In the genomic region with DNA sequence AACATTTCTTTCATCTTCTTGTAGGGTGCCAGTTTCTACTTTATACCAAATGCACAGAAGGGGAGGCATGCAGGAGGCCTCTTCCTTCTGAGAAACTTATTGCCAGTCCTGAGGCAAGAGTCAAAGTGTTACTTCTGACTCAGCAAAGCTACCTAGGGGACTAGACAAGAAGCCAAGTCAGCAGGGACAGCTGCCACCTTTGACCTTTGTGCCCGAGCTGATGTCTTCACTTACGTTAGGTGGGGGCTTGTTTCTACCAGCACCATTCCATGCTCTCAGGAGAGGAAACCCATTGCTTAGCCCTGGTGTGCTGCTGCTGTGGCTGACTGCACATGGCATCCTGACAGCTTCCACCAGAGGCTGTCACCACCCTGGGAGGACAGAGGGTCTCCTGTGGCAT, we compare ENCODE assay signal across 16 mouse cellular contexts. TPM values are rescaled to one million over a fixed set of nuclear protein-coding genes. Genes with fewer than 3 reads are reported as not detected.
DNase-seq lines count a peak whose midpoint lies in the region; ATAC-seq lines count a peak whose summit lies in the region.
"Had no signal": no experiment of that assay in that cellular context is flagged by ENCODE, and none has a peak within 500 bp of the region (broad histone marks: within the 10 kb centered on the region; RNA-seq: fewer than 3 reads in every experiment).

No protein-coding gene starts in this region.

- DNase-seq in heart, postnatal 36 days = no peak
- DNase-seq in midbrain, embryonic 10.5 days (ENCODE audit: low spot score) = no peak
- no peak for DNase-seq in midbrain, embryonic 11.5 days (ENCODE audit: low spot score, missing footprints)
- peak; percentile 65 for DNase-seq in kidney, postnatal 14 days
- peak; percentile 81 for DNase-seq in yolk sac, embryonic 10.5 days (ENCODE audit: low spot score)
- DNase-seq in adrenal gland, postnatal 25 days = no peak
- DNase-seq in urinary bladder, postnatal 14 days (ENCODE audit: low spot score) = no peak
- DNase-seq: cerebellum, adult 18-20 months; layer of hippocampus, postnatal 36 days; right cerebral cortex, postnatal 25 days had no signal

- H3K4me2 ChIP-seq in heart, embryonic 12.5 days = no peak overlapping the region
- no peak overlapping the region for H3K4me2 ChIP-seq in midbrain, embryonic 11.5 days
- H3K4me2 ChIP-seq: limb, embryonic 13.5 days had no signal

- no peak overlapping the region for H3K9ac ChIP-seq in heart, embryonic 12.5 days
- no peak overlapping the region for H3K9ac ChIP-seq in midbrain, embryonic 11.5 days (ENCODE audit: low read length)
- H3K9ac ChIP-seq: limb, embryonic 13.5 days had no signal

- peak overlapping the region; percentile 61 for H3K27ac ChIP-seq in heart, embryonic 12.5 days (ENCODE audit: poor library complexity, severe bottlenecking)
- H3K27ac ChIP-seq in midbrain, embryonic 10.5 days (replicated peaks) = peak overlapping the region; percentile 81
- no peak overlapping the region for H3K27ac ChIP-seq in midbrain, embryonic 11.5 days (ENCODE audit: low read depth, low read length)
- H3K27ac ChIP-seq: limb, embryonic 13.5 days had no signal

- H3K36me3 ChIP-seq in heart, embryonic 12.5 days = no peaks in the 10 kb centered on the region
- no peaks in the 10 kb centered on the region for H3K36me3 ChIP-seq in midbrain, embryonic 10.5 days
- no peaks in the 10 kb centered on the region for H3K36me3 ChIP-seq in midbrain, embryonic 11.5 days (ENCODE audit: control insufficient read depth, insufficient read depth, low read length)
- H3K36me3 ChIP-seq: limb, embryonic 13.5 days had no signal

- H3K27me3 ChIP-seq in heart, embryonic 12.5 days (replicated peaks) = no peaks in the 10 kb centered on the region
- no peaks in the 10 kb centered on the region for H3K27me3 ChIP-seq in midbrain, embryonic 10.5 days (ENCODE audit: low read depth, poor library complexity, severe bottlenecking)
- H3K27me3 ChIP-seq in midbrain, embryonic 11.5 days (ENCODE audit: control insufficient read depth, insufficient read depth, low read length) = no peaks in the 10 kb centered on the region
- H3K27me3 ChIP-seq: limb, embryonic 13.5 days had no signal

- WGBS in heart, embryonic 12.5 days = 60% methylated on average over 2 of the region's 2 CpGs
- WGBS in midbrain, embryonic 10.5 days = 31% methylated on average over 2 of the region's 2 CpGs
- 19% methylated on average over 2 of the region's 2 CpGs for WGBS in midbrain, embryonic 11.5 days

- no peaks in the 10 kb centered on the region for H3K9me3 ChIP-seq in heart, embryonic 12.5 days (replicated peaks)
- H3K9me3 ChIP-seq in midbrain, embryonic 10.5 days (replicated peaks) = no peaks in the 10 kb centered on the region
- no peaks in the 10 kb centered on the region for H3K9me3 ChIP-seq in midbrain, embryonic 11.5 days (ENCODE audit: control insufficient read depth, low read length)
- H3K9me3 ChIP-seq: limb, embryonic 13.5 days had no signal

- intact Hi-C loops in heart, postnatal 36 days (cut with DNase I) = no loop called here

- no peak overlapping the region for H3K4me3 ChIP-seq in heart, embryonic 12.5 days
- no peak overlapping the region for H3K4me3 ChIP-seq in midbrain, embryonic 10.5 days
- no peak overlapping the region for H3K4me3 ChIP-seq in midbrain, embryonic 11.5 days (ENCODE audit: low read depth, low read length)
- H3K4me3 ChIP-seq: limb, embryonic 13.5 days had no signal

- peaks cover 54% of the 10 kb centered on the region for H3K4me1 ChIP-seq in heart, embryonic 12.5 days (replicated peaks)
- H3K4me1 ChIP-seq in midbrain, embryonic 10.5 days = peaks cover 39% of the 10 kb centered on the region
- peaks cover 20% of the 10 kb centered on the region for H3K4me1 ChIP-seq in midbrain, embryonic 11.5 days (ENCODE audit: control insufficient read depth, insufficient read depth, low read length)
- H3K4me1 ChIP-seq: limb, embryonic 13.5 days had no signal

- ATAC-seq in heart, embryonic 12.5 days (ENCODE audit: insufficient number of reproducible peaks, low FRiP score) = no peak
- ATAC-seq in midbrain, embryonic 11.5 days (ENCODE audit: low FRiP score) = no peak
- ATAC-seq: activated CD4-positive, CD25-positive, alpha-beta regulatory T cell, adult 4 months; inflammation-experienced regulatory T-cells, adult 6 months had no signal

RNA-seq across cellular contexts. Expression of gene Fam163a, which starts 16.5 kb away (rescaled TPM):
- 3.0 and 3.6 TPM in 2 replicates for polyA plus RNA-seq in heart, embryonic 12.5 days (2016; fragmentation: Nextera tagmentation; extraction: Ambion mirVana)
- under 1 TPM in 1 of 2 experiments, not detected in 1; 0.08 TPM for total RNA-seq in heart, postnatal 36 days (2021)
- polyA plus RNA-seq in midbrain, embryonic 10.5 days (2016; fragmentation: Nextera tagmentation; extraction: Ambion mirVana) = 4.5 and 7.2 TPM in 2 replicates
- polyA plus RNA-seq in midbrain, embryonic 11.5 days (2014; fragmentation: Nextera tagmentation; extraction: Ambion mirVana) = 5.8 and 6.8 TPM in 2 replicates
- total RNA-seq in adrenal gland, postnatal 25 days (2021) = 7.6 and 14.1 TPM in 2 replicates
- total RNA-seq: MEL; neutrophil, adult 5-6 weeks had no signal
- polyA plus RNA-seq: activated CD4-positive, CD25-positive, alpha-beta regulatory T cell, adult 4 months; inflammation-experienced regulatory T-cells, adult 6 months had no signal

Comparison
In these comparisons a context has a peak if more than half of its experiments do, and no peak if none do; other contexts are left out.
1. DNase-seq: peak in kidney, postnatal 14 days (single experiment) and yolk sac, embryonic 10.5 days (single experiment); none in heart, postnatal 36 days (0 of 2), midbrain, embryonic 10.5 days (single experiment), midbrain, embryonic 11.5 days (single experiment), adrenal gland, postnatal 25 days (single experiment) and urinary bladder, postnatal 14 days (single experiment).